Mouse (Mus musculus): Measurements from ENCODE around the gene Zfand4. TPM values are rescaled to one million over a fixed set of nuclear protein-coding genes. Genes with fewer than 3 reads are reported as not detected.
"Not testable (repeated sequence)": the region's sequence is repeated elsewhere in the genome, so short reads cannot be mapped to it uniquely, and the experiment has no call there.

Zfand4 gene
- total RNA-seq (2021): 1 to 10 TPM; 3.9 to 4.7 TPM
- long read RNA-seq, experiment 1, partial matches to known transcripts: 0 of 4 reads
- long read RNA-seq, experiment 1, other reads (novel, unspliced or antisense): 4 of 4 reads
- long read RNA-seq, experiment 2, partial matches to known transcripts: 2 of 2 reads
- long read RNA-seq, experiment 2, other reads (novel, unspliced or antisense): 0 of 2 reads

DNA sequence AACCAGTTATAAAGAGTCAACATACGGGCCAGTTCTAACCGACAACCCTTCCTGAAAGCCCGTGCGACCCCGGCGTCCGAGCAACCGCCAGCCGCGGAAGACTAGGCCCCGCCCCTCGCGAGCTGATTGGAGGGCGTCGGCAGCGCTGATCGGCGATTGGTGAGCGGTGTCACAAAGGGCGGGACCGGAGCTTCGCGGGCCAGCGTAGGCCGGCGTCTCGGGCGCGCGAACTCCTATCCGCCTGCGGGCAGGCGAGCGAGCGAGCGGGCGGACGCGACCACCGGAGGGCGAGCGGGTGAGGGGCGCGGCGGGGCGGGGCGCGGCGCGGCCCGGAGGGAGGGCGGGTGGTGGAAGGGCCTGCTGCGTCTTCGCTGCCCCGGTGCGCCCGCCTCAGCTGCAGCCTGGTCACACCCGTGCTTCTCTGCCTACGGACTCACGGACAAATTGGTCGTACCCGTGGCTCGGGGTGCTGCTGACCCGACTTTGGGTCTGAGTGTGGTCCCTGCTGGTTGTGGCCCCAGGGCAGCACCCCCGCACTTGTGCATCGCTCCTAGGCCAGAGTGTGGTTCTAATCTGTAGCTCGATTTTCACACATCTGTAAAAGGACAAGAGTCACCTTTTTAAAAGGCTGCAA lies at the start of gene Zfand4:
Gene Zfand4, plus strand, starts transcription at position 205 of the 634 bp plus-strand sequence.
- peak; percentile 87 to 93 for DNase-seq (ENCODE audit: low spot score in 2 of 2)

GRCm38 (mm10) chr6:116227767-116228166 lies 36.3 kb upstream of the Zfand4 start:
- no peak for DNase-seq (ENCODE audit: low spot score in 2 of 2)

DNA sequence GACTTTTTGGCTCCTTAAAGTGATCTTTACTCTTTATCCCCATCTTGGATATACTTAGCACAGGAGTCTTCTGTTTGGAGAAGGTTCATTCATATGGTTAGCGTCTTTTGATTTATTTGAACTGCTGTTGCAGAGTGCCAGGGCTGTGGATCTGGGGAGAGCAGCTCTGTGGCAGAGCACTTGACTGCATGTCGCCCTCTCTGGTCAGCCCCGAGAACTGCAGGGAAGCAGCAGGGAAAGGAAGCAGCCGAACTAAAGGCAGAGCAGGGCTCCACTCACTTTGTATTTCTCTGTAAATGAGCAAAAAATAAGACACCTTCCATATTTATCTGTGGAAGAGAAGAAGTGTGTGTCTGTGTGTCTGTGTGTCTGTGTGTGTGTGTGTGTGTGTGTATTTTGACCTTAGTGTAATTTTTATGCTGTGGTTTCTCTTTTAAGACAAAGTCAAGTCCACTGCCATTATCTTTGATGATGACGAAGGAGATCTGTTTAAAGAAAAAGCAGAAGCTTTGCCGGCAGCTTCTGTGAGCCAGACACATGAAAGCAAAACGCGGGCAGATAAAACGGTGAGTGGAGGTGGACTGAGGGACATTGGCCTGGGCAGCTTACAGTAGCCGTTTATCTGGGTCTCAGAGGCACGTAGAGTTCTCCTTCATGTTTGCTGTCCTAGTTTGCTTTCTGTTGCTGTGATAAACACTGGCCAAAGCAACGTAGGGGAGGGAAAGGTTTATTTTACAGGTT lies 35.1 kb upstream of the Zfand4 start:
- DNase-seq (ENCODE audit: low spot score in 2 of 2): peak; percentile 27 to 65

GRCm38 (mm10) chr6:116234821-116235220 lies 29.2 kb upstream of the Zfand4 start:
- DNase-seq (ENCODE audit: low spot score in 2 of 2): not testable (repeated sequence)

DNA sequence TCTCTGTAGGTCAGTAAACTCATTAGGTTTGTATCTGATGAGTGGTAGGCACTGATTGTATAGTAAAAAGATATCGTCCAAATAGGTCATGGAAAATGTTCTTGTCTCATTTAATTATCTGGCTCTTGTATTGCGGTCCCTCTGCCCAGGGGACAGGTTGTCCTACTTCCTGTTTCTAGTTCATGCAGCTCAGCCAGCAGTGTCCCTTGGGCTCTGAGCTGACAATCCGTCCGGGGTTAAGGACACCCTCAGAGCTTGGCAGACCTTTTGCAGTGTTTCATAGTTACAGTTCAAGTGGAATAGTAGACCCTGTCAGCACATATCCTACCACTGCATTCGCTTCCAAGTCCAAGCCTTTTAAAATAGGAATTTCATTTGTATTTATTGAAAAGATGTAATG lies 28.7 kb upstream of the Zfand4 start:
- DNase-seq (ENCODE audit: low spot score in 2 of 2): no peak

- no peak for DNase-seq (ENCODE audit: low spot score in 2 of 2)
Measured at GRCm38 (mm10) chr6:116238083-116238482, 25.9 kb upstream of the Zfand4 start.

- DNase-seq (ENCODE audit: low spot score in 2 of 2): no peak
Measured at GRCm38 (mm10) chr6:116240371-116240770, 23.7 kb upstream of the Zfand4 start.

DNA sequence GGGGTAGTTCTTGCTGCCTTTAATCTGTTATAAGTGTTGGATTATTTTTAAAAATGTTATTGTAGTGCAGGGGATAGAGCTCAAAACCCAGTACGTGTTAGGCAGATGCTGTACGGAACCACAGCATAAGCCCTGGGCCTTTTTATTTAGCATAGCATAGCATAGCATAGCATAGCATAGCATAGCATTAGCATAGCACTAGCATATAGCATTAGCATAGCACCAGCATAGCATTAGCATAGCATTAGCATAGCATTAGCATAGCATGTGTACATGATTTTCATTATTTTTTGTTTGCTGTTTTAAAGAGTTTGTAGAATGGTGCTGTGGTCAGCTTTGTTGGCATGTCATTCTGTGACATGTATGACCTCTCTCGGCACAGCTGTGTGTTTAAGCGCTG lies 4.4 kb upstream of the Zfand4 start:
- no peak for DNase-seq (ENCODE audit: low spot score in 2 of 2)

DNA sequence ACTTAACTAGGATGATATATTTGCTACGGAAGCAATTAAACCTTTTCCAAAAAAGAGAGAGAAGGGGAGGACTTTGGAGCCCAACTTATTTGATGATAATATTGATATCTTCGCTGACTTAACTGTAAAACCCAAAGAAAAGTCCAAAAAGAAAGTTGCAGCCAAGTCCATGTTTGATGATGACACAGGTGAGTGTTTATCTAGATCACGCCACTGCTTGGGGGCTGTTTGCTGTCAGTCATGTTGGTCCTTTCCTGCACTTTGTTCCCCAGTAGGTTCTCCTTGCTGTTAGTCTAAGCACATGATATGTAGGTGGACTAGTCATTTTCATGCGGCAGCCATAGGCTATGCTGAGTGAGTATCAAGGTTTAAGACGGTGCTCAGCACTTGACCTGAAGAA lies 3.5 kb upstream of the Zfand4 start:
- no peak for DNase-seq (ENCODE audit: low spot score in 2 of 2)

DNA sequence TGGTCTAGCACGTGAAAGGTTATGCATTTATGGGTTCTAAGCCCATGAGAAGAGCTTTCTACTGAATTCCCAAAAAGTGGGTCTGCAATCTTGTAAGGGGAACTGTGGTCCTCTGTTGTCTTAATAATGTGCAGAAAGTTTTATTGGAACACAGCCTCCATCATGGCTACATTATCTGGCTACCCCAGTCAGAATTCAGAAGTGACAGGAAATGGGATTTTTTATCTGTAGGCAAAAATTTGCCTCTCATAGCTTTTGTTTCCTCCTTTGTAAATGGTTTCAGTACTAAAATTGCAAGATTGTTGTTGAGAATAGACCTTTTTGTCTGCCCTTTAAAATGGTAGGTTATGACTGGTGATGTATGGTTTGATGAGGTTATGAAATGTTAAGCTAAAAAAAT lies 1.2 kb upstream of the Zfand4 start:
- DNase-seq (ENCODE audit: low spot score in 2 of 2): no peak

DNA sequence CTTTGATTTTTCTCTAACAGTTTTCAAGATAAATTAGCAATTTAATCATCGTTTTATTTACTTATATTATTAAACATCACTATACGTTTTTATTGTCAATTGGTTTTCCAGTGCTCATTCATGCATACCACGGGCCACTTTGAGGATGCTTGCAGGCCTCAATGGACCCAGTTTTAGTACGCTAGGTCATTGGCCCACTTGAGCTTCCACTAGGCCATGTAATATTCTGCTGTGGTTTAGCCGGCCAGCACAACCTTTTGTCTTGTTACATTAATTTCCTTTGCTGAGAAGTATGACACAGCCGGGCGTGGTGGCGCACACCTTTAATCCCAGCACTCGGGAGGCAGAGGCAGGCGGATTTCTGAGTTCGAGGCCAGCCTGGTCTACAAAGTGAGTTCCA lies 814 bp downstream of the Zfand4 start:
- DNase-seq (ENCODE audit: low spot score in 2 of 2): no peak

- DNase-seq (ENCODE audit: low spot score in 2 of 2): no peak
Measured at GRCm38 (mm10) chr6:116265603-116266002, 1.6 kb downstream of the Zfand4 start.

DNA sequence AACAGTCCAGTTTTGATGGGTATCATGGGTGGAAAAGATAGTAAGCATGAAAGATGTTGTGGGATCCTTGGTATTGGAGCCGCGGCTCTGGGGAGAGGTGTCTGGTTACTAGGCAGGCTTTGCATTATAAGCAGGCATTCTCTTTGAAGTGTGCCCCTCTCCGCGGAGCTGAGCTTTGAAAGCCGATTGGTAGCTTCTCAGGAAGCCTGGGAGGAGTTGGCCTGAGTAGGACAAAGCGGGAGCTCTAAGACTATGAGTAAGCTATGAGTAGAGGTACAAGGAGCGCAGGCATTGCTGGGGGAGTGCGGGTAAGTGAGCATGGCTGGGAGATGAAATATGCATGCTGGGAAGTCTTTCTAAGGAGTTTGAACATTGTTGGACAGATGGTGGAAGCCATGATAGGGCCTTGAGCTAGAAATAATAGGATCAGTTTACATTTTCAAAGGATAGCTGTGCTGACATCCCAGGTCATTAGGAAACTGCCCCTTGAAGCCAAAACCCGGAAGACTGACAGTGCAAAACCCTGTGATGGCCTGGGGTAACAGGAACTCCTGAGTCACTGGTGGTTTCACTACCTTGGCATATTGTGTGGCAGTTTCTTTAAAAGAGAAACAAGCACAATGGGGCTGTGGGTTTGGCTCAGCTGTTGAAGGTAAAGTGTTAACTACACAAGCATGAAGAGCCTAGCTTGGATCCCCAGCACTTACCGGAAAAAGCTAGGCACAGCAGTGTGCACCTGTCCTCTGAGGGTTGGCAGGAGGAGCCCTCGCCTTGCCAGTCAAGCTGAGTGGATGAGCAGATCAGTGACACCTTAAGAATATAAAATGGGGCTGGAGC lies 2.5 kb downstream of the Zfand4 start:
- DNase-seq (ENCODE audit: low spot score in 2 of 2): no peak

- no peak for DNase-seq (ENCODE audit: low spot score in 2 of 2)
Measured at GRCm38 (mm10) chr6:116267110-116267423, 3.0 kb downstream of the Zfand4 start.

GRCm38 (mm10) chr6:116275695-116276094 lies 11.7 kb downstream of the Zfand4 start:
- no peak for DNase-seq (ENCODE audit: low spot score in 2 of 2)

GRCm38 (mm10) chr6:116278679-116279317 lies 14.8 kb downstream of the Zfand4 start:
- DNase-seq (ENCODE audit: low spot score in 2 of 2): no peak

DNA sequence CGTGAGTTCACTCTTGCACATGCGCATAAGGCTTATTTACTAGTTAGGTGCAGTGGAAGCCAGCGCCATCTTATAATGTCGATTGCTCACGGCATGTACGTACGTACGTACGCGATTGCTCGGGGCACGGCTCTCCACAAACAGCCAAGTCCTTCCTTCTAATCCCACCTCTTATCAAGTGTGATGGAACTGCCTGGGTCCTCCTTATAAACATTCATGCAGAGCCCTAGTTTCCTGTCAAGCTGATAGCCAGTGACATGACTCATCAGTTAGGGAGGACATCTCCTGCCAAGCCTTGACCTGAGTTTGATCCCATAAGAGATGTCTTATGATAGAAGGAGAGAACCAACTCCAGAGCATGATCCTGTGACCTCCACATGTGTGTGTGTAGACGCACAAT lies 17.0 kb downstream of the Zfand4 start:
- DNase-seq (ENCODE audit: low spot score in 2 of 2): no peak

- no peak for DNase-seq (ENCODE audit: low spot score in 2 of 2)
Measured at GRCm38 (mm10) chr6:116282546-116282945, 18.5 kb downstream of the Zfand4 start.

GRCm38 (mm10) chr6:116283280-116283679 lies 19.3 kb downstream of the Zfand4 start:
- DNase-seq (ENCODE audit: low spot score in 2 of 2): no peak

DNA sequence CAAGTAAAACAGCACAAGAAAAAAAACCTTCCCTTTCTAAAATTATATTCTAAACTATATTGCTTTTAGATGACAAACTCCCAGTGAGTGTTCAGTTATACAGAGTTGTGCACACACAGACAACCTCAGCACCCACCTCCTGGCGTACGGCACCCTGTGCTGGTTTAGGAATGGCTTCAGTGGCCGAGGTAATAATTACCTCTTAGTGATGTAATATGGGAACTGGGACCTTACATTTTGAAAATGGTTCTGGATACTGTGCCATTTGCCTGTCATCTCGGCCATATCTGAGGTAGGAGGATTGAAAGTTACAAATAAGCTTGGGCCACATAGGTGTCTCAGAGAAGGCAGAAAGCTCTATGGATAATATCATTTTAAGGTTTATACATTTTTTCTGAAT lies 22.3 kb downstream of the Zfand4 start:
- DNase-seq (ENCODE audit: low spot score in 2 of 2): no peak

GRCm38 (mm10) chr6:116286870-116287575 lies 23.0 kb downstream of the Zfand4 start:
- no peak for DNase-seq (ENCODE audit: low spot score in 2 of 2)
